Mouse (Mus musculus) MEL (cell line): ENCODE data around the gene Hc. TPM values are rescaled to one million over a fixed set of nuclear protein-coding genes. Genes with fewer than 3 reads are reported as not detected.

Experiments used
- DNase-seq: peaks from one replicate; pipeline ENCODE4 v3.0.0; 2011; ENCODE audit warnings: low read depth, low spot score
- H3K27ac ChIP-seq: 2 replicates; pipeline ENCODE4 v1.5.1; 2012; ENCODE audit warnings: low read depth, mild to moderate bottlenecking, control low read depth, low read length, moderate library complexity; ENCODE audit not compliant: control insufficient read depth
- H3K27me3 ChIP-seq, 2 experiments: fragments of 150-350 bp in 1 of 2; sonication (generic) in 1 of 2; 2 replicates each; pipeline ENCODE4 v1.6.1; 2012; ENCODE audit warnings: low read length in 2 of 2, mild to moderate bottlenecking in 2 of 2, improper control_type of control experiment in 1 of 2, moderate library complexity in 1 of 2; ENCODE audit not compliant: insufficient read depth in 2 of 2, control insufficient read depth in 1 of 2
- H3K36me3 ChIP-seq, 2 experiments: 2 replicates each; pipeline ENCODE4 v1.6.1; 2012 to 2014; ENCODE audit warnings: low read length in 2 of 2, improper control_type of control experiment in 1 of 2, inconsistent platforms in 1 of 2, mild to moderate bottlenecking in 1 of 2; ENCODE audit not compliant: insufficient read depth in 2 of 2, control insufficient read depth in 1 of 2
- H3K4me1 ChIP-seq, 2 experiments: fragments of 150-350 bp in 1 of 2; sonication (generic) in 1 of 2; 2 replicates each; pipeline ENCODE4 v1.6.1; 2012; ENCODE audit warnings: low read length in 2 of 2, improper control_type of control experiment in 1 of 2, mild to moderate bottlenecking in 1 of 2; ENCODE audit not compliant: insufficient read depth in 2 of 2, control insufficient read depth in 1 of 2
- H3K4me3 ChIP-seq, 2 experiments: fragments of 150-350 bp in 1 of 2; sonication (generic) in 1 of 2; 2 replicates each; pipeline ENCODE4 v1.5.1; 2012; ENCODE audit warnings: low read depth in 2 of 2, low read length in 2 of 2, mild to moderate bottlenecking in 2 of 2, moderate library complexity in 2 of 2, control low read depth in 1 of 2, improper control_type of control experiment in 1 of 2; ENCODE audit not compliant: control insufficient read depth in 1 of 2, insufficient read depth in 1 of 2
- H3K79me2 ChIP-seq: 2 replicates; pipeline ENCODE4 v1.6.1; 2012; ENCODE audit warnings: mild to moderate bottlenecking, low read length, moderate library complexity; ENCODE audit not compliant: control insufficient read depth, poor library complexity, insufficient read depth
- H3K9ac ChIP-seq: 2 replicates; pipeline ENCODE4 v1.6.1; 2012; ENCODE audit warnings: low read depth, mild to moderate bottlenecking, control low read depth, low read length, moderate library complexity; ENCODE audit not compliant: control insufficient read depth, poor library complexity, severe bottlenecking
- H3K9me3 ChIP-seq: fragments of 150-350 bp; sonication (generic); replicated peaks from 2 replicates; pipeline ENCODE4 v1.6.1; 2012; ENCODE audit warnings: mild to moderate bottlenecking, low read length, improper control_type of control experiment, moderate library complexity; ENCODE audit not compliant: insufficient read depth
- BHLHE40 ChIP-seq: IDR thresholded peaks from 2 replicates; pipeline ENCODE4 v1.6.1; 2012; ENCODE audit warnings: low read depth, mild to moderate bottlenecking, inconsistent platforms, low read length, improper control_type of control experiment, borderline replicate concordance
- CHD1 ChIP-seq: IDR thresholded peaks from 2 replicates; pipeline ENCODE4 v1.6.1; 2012; ENCODE audit warnings: low read depth, mild to moderate bottlenecking, inconsistent platforms, low read length, improper control_type of control experiment
- E2F4 ChIP-seq: IDR thresholded peaks from 2 replicates; pipeline ENCODE4 v1.6.1; 2011; ENCODE audit warnings: low read depth, low read length, improper control_type of control experiment, borderline replicate concordance
- ELF1 ChIP-seq: IDR thresholded peaks from 2 replicates; pipeline ENCODE4 v1.6.1; 2014; ENCODE audit warnings: low read depth, mild to moderate bottlenecking, inconsistent platforms, low read length, improper control_type of control experiment, moderate library complexity
- HCFC1 ChIP-seq: IDR thresholded peaks from 2 replicates; pipeline ENCODE4 v1.6.1; 2012; ENCODE audit warnings: low read depth, mild to moderate bottlenecking, inconsistent platforms, low read length, improper control_type of control experiment, moderate library complexity
- JUND ChIP-seq: IDR thresholded peaks from 2 replicates; pipeline ENCODE4 v1.6.1; 2011; ENCODE audit warnings: low read depth, mild to moderate bottlenecking, improper control_type of control experiment, low read length
- KAT2A ChIP-seq: conservative IDR thresholded peaks from 2 replicates; pipeline ENCODE4 v1.6.1; 2012; ENCODE audit warnings: low read depth, low read length, improper control_type of control experiment, inconsistent platforms
- MAFK ChIP-seq: IDR thresholded peaks from 2 replicates; pipeline ENCODE4 v1.6.1; 2011; ENCODE audit warnings: low read depth, mild to moderate bottlenecking, low read length, improper control_type of control experiment, borderline replicate concordance
- MAX ChIP-seq: IDR thresholded peaks from 2 replicates; pipeline ENCODE4 v1.6.1; 2011; ENCODE audit warnings: low read length, improper control_type of control experiment
- MAZ ChIP-seq: IDR thresholded peaks from 2 replicates; pipeline ENCODE4 v1.6.1; 2012; ENCODE audit warnings: low read depth, mild to moderate bottlenecking, inconsistent platforms, low read length, improper control_type of control experiment
- MEF2A ChIP-seq: IDR thresholded peaks from 2 replicates; pipeline ENCODE4 v1.6.1; 2014; ENCODE audit warnings: low read depth, mild to moderate bottlenecking, inconsistent platforms, low read length, improper control_type of control experiment; ENCODE audit not compliant: poor library complexity, insufficient replicate concordance, severe bottlenecking; ENCODE audit errors: extremely low read depth
- MXI1 ChIP-seq: IDR thresholded peaks from 2 replicates; pipeline ENCODE4 v1.6.1; 2011; ENCODE audit warnings: mild to moderate bottlenecking, low read depth, low read length, improper control_type of control experiment
- MYB ChIP-seq: IDR thresholded peaks from 2 replicates; pipeline ENCODE4 v1.6.1; 2011; ENCODE audit warnings: mild to moderate bottlenecking, low read depth, low read length, improper control_type of control experiment
- MYC ChIP-seq: IDR thresholded peaks from 2 replicates; pipeline ENCODE4 v1.6.1; 2011; ENCODE audit warnings: low read depth, mild to moderate bottlenecking, low read length, improper control_type of control experiment, moderate library complexity
- POLR2A ChIP-seq, 2 experiments: IDR thresholded peaks; 2 replicates each; pipeline ENCODE4 v1.6.1; 2011 to 2012; ENCODE audit warnings: low read length in 2 of 2, mild to moderate bottlenecking in 2 of 2, control low read depth in 1 of 2, improper control_type of control experiment in 1 of 2, low read depth in 1 of 2, moderate library complexity in 1 of 2; ENCODE audit not compliant: control insufficient read depth in 1 of 2, insufficient read depth in 1 of 2, poor library complexity in 1 of 2
- POLR2AphosphoS2 ChIP-seq: IDR thresholded peaks from 2 replicates; pipeline ENCODE4 v1.6.1; 2011; ENCODE audit warnings: low read length, improper control_type of control experiment
- POLR2AphosphoS5 ChIP-seq: IDR thresholded peaks from 2 replicates; pipeline ENCODE4 v1.6.1; 2012; ENCODE audit warnings: low read depth, borderline replicate concordance, mild to moderate bottlenecking, inconsistent platforms, low read length, moderate library complexity, mixed read lengths
- RAD21 ChIP-seq: IDR thresholded peaks from 2 replicates; pipeline ENCODE4 v1.6.1; 2011; ENCODE audit warnings: mild to moderate bottlenecking, low read depth, low read length, improper control_type of control experiment
- RCOR1 ChIP-seq: IDR thresholded peaks from 2 replicates; pipeline ENCODE4 v1.6.1; 2012; ENCODE audit warnings: low read depth, mild to moderate bottlenecking, inconsistent platforms, low read length, improper control_type of control experiment
- SIN3A ChIP-seq: IDR thresholded peaks from 2 replicates; pipeline ENCODE4 v1.6.1; 2012; ENCODE audit warnings: low read length, improper control_type of control experiment, inconsistent platforms
- SMC3 ChIP-seq: IDR thresholded peaks from 2 replicates; pipeline ENCODE4 v1.6.1; 2011; ENCODE audit warnings: low read depth, low read length, improper control_type of control experiment
- TAL1 ChIP-seq: IDR thresholded peaks from 2 replicates; pipeline ENCODE4 v1.6.1; 2012; ENCODE audit warnings: mild to moderate bottlenecking, inconsistent platforms, low read length, moderate library complexity, mixed read lengths
- TBP ChIP-seq: IDR thresholded peaks from 2 replicates; pipeline ENCODE4 v1.8.0; 2011; ENCODE audit warnings: low read depth, low read length, improper control_type of control experiment
- TCF12 ChIP-seq: IDR thresholded peaks from 2 replicates; pipeline ENCODE4 v1.6.1; 2014; ENCODE audit warnings: low read depth, mild to moderate bottlenecking, inconsistent platforms, low read length, improper control_type of control experiment, moderate library complexity
- USF1 ChIP-seq: IDR thresholded peaks from 2 replicates; pipeline ENCODE4 v1.6.1; 2014; ENCODE audit warnings: low read depth, mild to moderate bottlenecking, inconsistent platforms, low read length, improper control_type of control experiment, moderate library complexity
- USF2 ChIP-seq, 2 experiments: IDR thresholded peaks; 2 replicates each; pipeline ENCODE4 v1.6.1; 2011 to 2012; ENCODE audit warnings: improper control_type of control experiment in 2 of 2, low read length in 2 of 2, borderline replicate concordance in 1 of 2, inconsistent platforms in 1 of 2, low read depth in 1 of 2, mild to moderate bottlenecking in 1 of 2; ENCODE audit not compliant: insufficient read depth in 1 of 2
- ZC3H11A ChIP-seq: IDR thresholded peaks from 2 replicates; pipeline ENCODE4 v1.6.1; 2012; ENCODE audit warnings: low read depth, mild to moderate bottlenecking, inconsistent platforms, low read length, improper control_type of control experiment
- ZKSCAN1 ChIP-seq: IDR thresholded peaks from 2 replicates; pipeline ENCODE4 v1.6.1; 2012; ENCODE audit warnings: low read depth, mild to moderate bottlenecking, inconsistent platforms, low read length, improper control_type of control experiment, moderate library complexity
- ZNF384 ChIP-seq: IDR thresholded peaks from 2 replicates; pipeline ENCODE4 v1.6.1; 2012; ENCODE audit warnings: low read depth, mild to moderate bottlenecking, inconsistent platforms, low read length, improper control_type of control experiment
- polyA plus RNA-seq, 2 experiments: library from polyadenylated mRNA; stranded (reverse) in 1 of 2; unstranded in 1 of 2; fragments of >175 nt in 1 of 2; fragments of >200 nt in 1 of 2; gene quantifications; 2 replicates each; pipeline versions ENCODE4 v1.2.1 to v1.2.4; 2012; ENCODE audit warnings: low replicate concordance in 2 of 2, low read depth in 1 of 2; ENCODE audit not compliant: insufficient read length in 2 of 2, insufficient read depth in 1 of 2, missing spikeins in 1 of 2
- total RNA-seq: library from RNA; depleted of rRNA; stranded (reverse); fragments of 300-350 nt; gene quantifications from 2 replicates; pipeline ENCODE4 v1.2.3, GENCODE M21; 2012

Hc gene
- total and polyA plus RNA-seq, 3 experiments: not detected

GRCm38 (mm10) chr2:35109924-35110304 is 48.7 kb upstream of the Hc start:
- Histone ChIP-seq H3K4me3 (peak overlapping the region; percentile 73 to 76), H3K27ac (peak overlapping the region; percentile 54), H3K4me1 (peaks cover 0 to 8% of the 10 kb centered on the region in 2 experiments; a peak in 2 of 4 replicates), H3K79me2 (no peaks in the 10 kb centered on the region), H3K27me3 (no peaks in the 10 kb centered on the region), H3K9me3 (no peaks in the 10 kb centered on the region), H3K36me3 (peaks cover 0 to 11% of the 10 kb centered on the region in 2 experiments; a peak in 3 of 4 replicates), H3K9ac (peak overlapping the region; percentile 84)
- TF ChIP-seq TBP (peak; percentile 42; the same call in 1 of the 2 replicates), USF1 (no peak), POLR2AphosphoS2 (no peak), MAFK (no peak), RAD21 (no peak), POLR2A (IDR thresholded peaks at IDR 0.05; ENCODE audit: control insufficient read depth in 1 of 2, insufficient read depth in 1 of 2, low read depth in 1 of 2, low read length in 2 of 2, poor library complexity in 1 of 2) (no peak), RCOR1 (no peak), SMC3 (no peak), MAX (no peak), MAZ (no peak), CHD1 (0 out of 2 replicates have a peak, but pooled peaks have one; percentile 62)
- no peak for DNase-seq

- Histone ChIP-seq H3K4me1 (peaks cover 0 to 8% of the 10 kb centered on the region in 2 experiments; a peak in 2 of 4 replicates), H3K9me3 (no peaks in the 10 kb centered on the region)
- DNase-seq: peak; percentile 95
- no peak for TF ChIP-seq MAFK
- TF ChIP-seq JUND: no peak
- TF ChIP-seq ZC3H11A: no peak
- no peak; the same call in none of the 2 replicates for TF ChIP-seq HCFC1
- TF ChIP-seq RAD21: no peak
- TF ChIP-seq ELF1: peak; percentile 82
- peak; percentile 81 for TF ChIP-seq SIN3A
- TF ChIP-seq USF2 (IDR thresholded peaks at IDR 0.05; ENCODE audit: borderline replicate concordance in 1 of 2, insufficient read depth in 1 of 2, low read depth in 1 of 2, low read length in 2 of 2): no peak
- no peak; the same call in 1 of the 2 replicates for TF ChIP-seq TBP
- no peak for TF ChIP-seq SMC3
- TF ChIP-seq MAZ: peak; percentile 69; the same call in 1 of the 2 replicates
- TF ChIP-seq MAX: peak; percentile 91
- no peak for TF ChIP-seq MYB
- TF ChIP-seq MYC: no peak
- TF ChIP-seq KAT2A: no peak
- TF ChIP-seq TCF12: peak; percentile 7; the same call in 1 of the 2 replicates
- 0 out of 2 replicates have a peak, but pooled peaks have one; percentile 39 for TF ChIP-seq POLR2AphosphoS5
- no peak for TF ChIP-seq TAL1
- peak; percentile 81; the same call in 1 of the 2 replicates for TF ChIP-seq MXI1
- TF ChIP-seq E2F4: peak; percentile 95
- TF ChIP-seq BHLHE40: no peak
- no peak for TF ChIP-seq ZNF384
- TF ChIP-seq ZKSCAN1: no peak
- TF ChIP-seq MEF2A: no peak
These were observed 48.1 kb upstream of the Hc start, which contains the start of gene Cntrl for GRCm38 (mm10) chr2:35109141-35109923. Gene Cntrl (plus strand): TSS chr2:35109492.

More at GRCm38 (mm10) chr2:35109141-35109923, 48.1 kb upstream of the Hc start, which contains the start of gene Cntrl:
- Histone ChIP-seq H3K27ac (peak within 1 kb of the TSS; percentile 75), H3K79me2 (no peaks in the 10 kb centered on the region), H3K9ac (peak within 1 kb of the TSS; percentile 84), H3K36me3 (peaks cover 0 to 11% of the 10 kb centered on the region in 2 experiments; a peak in 3 of 4 replicates), H3K27me3 (no peaks in the 10 kb centered on the region), H3K4me3 (peak within 1 kb of the TSS; percentile 73 to 76)
